Mouse (Mus musculus) kidney, adult 18-20 months (tissue): Measurements from ENCODE around the gene Clcf1.

ENCODE experiments used
- DNase-seq: peaks from one replicate; pipeline ENCODE4 v3.0.0; 2021

Gene Clcf1

GRCm38 (mm10) chr19:4194021-4194724 is 19.9 kb upstream of the Clcf1 start:
- DNase-seq: no peak

GRCm38 (mm10) chr19:4194776-4195650 is 19.0 kb upstream of the Clcf1 start:
- no peak for DNase-seq

GRCm38 (mm10) chr19:4196048-4196447 is 18.0 kb upstream of the Clcf1 start:
- DNase-seq: no peak

DNA sequence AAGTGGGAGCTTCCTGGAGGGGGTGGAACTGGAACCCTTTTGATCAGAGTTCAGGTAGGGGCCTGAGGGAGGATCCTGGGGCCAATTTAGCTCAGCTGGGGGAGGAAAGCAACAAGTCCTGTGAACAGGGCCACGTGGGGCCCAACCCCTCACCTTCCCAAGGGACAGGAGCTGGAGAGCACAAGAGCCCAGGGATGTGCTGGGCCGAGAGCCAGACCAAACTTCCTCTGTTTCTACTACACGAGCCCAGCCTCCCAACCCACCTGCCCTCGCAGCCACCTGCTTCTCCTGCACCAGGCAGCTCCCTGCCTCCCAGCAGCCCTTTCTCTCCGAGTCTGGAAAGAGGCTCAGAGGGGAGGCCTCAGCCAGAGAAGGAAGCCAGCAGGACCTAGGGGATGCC is 17.5 kb upstream of the Clcf1 start:
- DNase-seq: no peak

DNA sequence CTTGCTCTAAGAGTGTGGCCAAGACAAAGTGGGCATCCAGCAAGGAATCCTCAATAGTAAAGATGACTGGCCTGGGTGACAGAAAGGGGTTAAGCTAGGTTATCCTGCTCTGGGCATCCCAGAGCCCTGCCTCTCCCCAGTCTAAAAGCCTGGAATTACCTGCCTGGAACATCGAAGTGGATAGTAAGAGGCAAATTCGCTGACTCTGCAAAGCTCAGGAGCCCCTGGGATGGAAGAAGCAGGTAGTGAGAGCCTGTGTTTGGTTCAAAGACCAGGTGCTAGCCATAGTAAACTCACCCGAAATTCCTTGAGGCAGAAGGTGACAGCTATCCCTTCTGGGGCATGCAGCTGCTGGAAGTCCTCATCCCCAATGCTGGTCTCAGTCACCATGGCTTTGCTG is 16.9 kb upstream of the Clcf1 start:
- no peak for DNase-seq

DNA sequence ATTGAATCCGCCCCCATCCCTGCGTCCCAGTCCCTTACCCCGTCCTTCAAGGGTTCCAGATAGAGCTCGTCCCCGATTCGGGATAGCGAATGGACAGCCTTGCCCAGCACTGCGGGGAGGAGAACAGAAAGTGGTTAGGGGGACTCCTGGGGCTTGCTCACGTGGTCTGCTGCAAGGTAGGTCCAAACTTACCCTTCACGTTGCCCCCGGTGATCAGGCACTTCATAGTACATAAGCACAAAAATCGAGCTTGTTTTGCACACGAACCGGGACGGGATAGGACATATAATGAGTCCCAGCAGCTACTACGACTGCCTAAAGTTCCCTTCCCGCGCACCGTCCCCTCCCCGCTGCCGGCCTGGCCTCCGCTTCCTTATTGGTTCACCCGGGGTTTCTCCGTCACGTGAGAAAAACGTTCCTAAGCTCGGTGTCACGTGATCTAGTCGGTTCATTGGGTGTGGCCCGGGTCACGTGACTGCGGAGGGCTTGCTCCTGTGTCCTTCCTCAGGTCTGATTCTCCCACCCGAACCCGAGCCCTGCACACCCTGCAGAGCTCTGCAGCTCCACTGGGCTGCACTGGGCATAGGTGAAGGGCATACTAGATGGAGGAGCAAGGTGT is 12.6 kb upstream of the Clcf1 start, which contains the start of gene Rad9a:
Rad9a (minus strand) TSS at position 372 of the 619 bp plus-strand sequence.
- peak; percentile 96 for DNase-seq

- DNase-seq: no peak
Observed at GRCm38 (mm10) chr19:4202149-4202548, 11.9 kb upstream of the Clcf1 start.

GRCm38 (mm10) chr19:4203148-4203547 is 10.9 kb upstream of the Clcf1 start:
- no peak for DNase-seq

- DNase-seq: no peak
Observed at GRCm38 (mm10) chr19:4203604-4204326, 10.3 kb upstream of the Clcf1 start.

DNA sequence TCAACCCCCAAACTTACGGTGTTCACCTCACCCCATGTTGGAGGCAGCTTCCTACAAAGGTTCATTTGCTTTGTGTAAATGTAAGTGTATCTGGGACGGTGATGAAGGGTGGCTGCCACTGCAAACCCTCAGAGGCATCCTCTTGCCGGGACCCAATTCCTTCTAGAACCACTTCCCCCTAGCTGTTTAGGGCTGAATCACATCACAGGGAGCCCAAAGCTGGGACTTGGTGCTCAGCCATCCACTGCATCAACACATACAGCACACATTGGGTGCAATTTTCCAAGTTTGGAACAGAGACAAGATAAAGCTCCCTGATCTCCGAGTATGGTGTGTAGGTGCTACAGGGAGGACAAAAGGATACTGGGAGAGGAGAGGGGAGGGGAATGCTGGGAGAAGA is 9.1 kb upstream of the Clcf1 start:
- no peak for DNase-seq

DNA sequence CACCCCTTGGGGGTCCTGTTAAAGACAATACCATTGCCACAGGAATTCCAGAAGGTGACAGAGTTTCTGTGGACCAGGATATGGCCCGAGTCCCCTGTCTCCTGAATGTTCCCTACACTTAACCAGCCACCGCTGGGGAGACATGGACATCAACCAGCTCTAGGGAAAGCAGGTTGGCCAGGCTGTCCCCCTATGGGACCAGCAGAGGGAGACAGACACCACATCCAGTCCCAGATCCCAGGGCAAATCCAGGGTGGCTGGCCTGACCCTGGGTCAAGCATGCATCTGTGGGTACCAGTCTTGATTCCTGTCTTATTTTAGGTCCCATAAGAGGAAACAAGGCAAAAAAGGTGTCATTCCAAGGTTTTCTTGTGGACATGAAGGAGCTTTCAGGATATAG is 7.1 kb upstream of the Clcf1 start:
- DNase-seq: peak; percentile 84

DNA sequence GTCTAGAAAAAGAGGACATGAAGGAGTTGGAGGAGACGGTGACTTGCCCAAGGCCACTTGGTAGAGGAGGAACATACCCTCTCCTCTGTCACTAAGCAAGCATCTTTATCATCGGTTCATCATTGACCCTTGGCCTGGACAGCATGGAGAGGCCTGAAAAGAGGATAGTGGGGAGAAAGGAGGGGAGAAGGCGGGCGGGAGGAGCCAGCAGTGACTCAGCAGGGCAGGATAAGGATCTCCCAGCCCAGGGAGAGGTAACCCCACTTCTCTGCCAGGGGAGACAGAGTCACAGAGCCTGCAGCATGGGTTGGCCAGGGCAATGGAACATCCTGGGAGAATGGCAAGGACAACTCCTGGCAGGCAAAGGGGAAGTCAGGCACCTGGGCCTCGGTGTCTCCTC is 5.5 kb upstream of the Clcf1 start:
- DNase-seq: no peak

DNA sequence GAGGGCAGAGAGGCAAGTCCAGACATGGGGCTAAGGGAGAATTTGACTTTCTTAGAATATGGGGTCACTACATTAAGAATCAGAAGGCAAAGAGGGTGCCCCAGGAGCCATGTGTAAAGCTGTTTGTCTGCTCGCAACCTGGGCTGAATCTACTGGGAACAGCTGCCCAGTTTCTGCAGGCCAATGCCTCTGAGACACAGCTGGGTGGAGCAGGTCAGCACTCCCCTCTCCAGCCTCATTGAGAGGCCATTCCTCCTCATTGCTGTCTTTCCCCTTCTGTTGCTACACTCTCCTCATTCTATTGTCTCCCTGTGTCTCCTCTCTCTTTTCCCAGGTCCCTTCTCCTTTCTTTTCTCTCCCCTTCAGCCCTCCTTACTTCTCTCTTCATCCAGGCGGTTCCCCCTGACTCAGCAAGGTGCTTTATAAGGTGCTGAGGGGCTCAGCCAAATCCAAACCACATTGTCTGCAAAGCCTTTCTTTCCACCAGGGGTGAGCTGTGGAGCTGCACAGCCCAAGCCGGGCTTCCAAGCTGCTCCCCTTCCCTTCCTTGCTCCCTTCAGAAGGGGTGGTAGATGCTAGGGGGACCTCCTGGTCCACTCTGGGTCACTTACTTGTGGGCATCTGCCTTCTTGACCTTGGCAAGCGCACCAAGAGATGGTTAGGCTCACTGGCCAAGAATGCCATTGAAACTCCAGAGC is 2.0 kb upstream of the Clcf1 start:
- DNase-seq: no peak

GRCm38 (mm10) chr19:4213524-4213974 is 489 bp upstream of the Clcf1 start:
- peak; percentile 69 for DNase-seq

DNA sequence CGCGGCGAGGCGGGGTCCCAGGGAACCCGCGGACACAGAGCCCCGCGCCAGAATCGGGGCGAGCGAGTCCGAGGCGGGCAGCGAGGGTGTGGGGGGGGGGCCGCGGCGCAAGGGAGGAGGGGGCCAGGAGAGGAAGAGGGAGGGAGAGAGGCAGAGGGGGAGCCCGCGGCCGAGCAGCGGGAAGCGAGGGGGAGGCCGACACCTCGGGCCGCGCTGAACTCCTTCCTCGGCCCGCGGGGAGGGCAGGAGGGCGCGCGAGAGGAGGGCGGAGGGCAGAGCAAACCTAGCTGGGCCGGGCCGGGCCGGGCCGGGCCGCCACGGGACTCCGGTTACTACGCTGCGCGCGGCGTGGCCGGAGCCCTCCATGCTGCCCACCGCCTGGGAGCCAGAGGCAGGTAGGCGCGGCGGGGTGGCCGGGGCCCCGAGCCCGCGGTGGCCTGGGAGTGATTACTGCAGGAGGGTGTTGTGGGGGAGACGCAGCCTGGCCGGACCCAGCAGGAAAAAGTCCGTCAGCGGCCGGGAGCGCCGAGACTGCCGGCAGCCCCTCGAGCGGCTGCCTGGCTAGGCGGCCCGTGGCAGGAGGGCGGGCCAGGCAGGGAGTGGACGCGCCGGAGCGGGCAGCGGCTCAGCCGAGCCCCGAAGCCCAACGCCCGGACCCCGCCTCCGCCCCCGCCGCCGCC is 873 bp downstream of the Clcf1 start:
- peak; percentile 59 for DNase-seq

- DNase-seq: no peak
Observed at GRCm38 (mm10) chr19:4215451-4215840, 1.4 kb downstream of the Clcf1 start.

- peak; percentile 63 for DNase-seq
Observed at GRCm38 (mm10) chr19:4216041-4216685, 2.1 kb downstream of the Clcf1 start.

- no peak for DNase-seq
Observed at GRCm38 (mm10) chr19:4217140-4217539, 3.1 kb downstream of the Clcf1 start.

GRCm38 (mm10) chr19:4217855-4218254 is 3.8 kb downstream of the Clcf1 start:
- DNase-seq: no peak

- no peak for DNase-seq
Observed at GRCm38 (mm10) chr19:4218293-4218692, 4.3 kb downstream of the Clcf1 start.

DNA sequence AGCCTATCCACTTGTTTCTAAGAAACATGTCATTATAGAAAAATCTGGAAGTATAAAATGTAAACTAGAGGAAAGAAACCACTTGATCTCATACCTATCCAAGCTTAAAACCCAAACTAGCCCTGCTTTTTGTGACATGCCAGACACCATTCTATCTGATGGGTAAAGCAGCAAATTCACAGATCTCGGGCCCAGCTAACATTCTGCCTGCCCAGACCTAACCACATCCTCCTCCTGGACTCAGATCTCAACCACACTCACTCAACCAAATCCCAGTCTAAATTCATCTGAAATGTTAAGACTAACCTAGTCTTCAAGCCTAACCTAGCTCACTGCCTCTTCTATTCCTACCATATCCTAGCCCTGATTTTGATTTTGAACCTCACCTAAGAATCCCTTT is 4.7 kb downstream of the Clcf1 start:
- no peak for DNase-seq
